Mouse (Mus musculus) heart, postnatal 36 days (tissue): Measurements from ENCODE around the gene Mycn. TPM values are rescaled to one million over a fixed set of nuclear protein-coding genes. Genes with fewer than 3 reads are reported as not detected.

Experiments used
- DNase-seq, 2 experiments: peaks; one replicate each; pipeline ENCODE4 v3.0.0; 2021 to 2022
- intact Hi-C: fragments of 180-260 bp; cut with DNase I; formaldehyde crosslinking; loops from one replicate; pipeline ENCODE4 v1.15.1; 2025
- total RNA-seq, 2 experiments: library from RNA; stranded (reverse); gene quantifications; 2 replicates each; pipeline ENCODE4 v1.2.3; 2021

The Mycn gene
- 1 to 10 TPM; 2.9 to 3.3 TPM for total RNA-seq

GRCm38 (mm10) chr12:12941661-12942363, at the start of gene Mycn:
Gene Mycn (minus strand): TSS chr12:12941914.
- intact Hi-C loops = loop anchor here (1.0 to 10.0 kb wide), 7 partner anchors 160 to 620 kb away; no protein-coding TSS in a partner anchor
- peak; percentile 68 to 80 for DNase-seq

- no peak for DNase-seq
- intact Hi-C loops = no loop called here
These were observed 45.7 kb upstream of the Mycn start for GRCm38 (mm10) chr12:12987376-12987775.

GRCm38 (mm10) chr12:12986612-12987206, 45.0 kb upstream of the Mycn start:
- no peak for DNase-seq
- intact Hi-C loops = no loop called here

GRCm38 (mm10) chr12:12983032-12983431, 41.3 kb upstream of the Mycn start:
- no peak for DNase-seq

GRCm38 (mm10) chr12:12975397-12975796, 33.7 kb upstream of the Mycn start:
- intact Hi-C loops = no loop called here
- peak; percentile 8 to 15 for DNase-seq

More at GRCm38 (mm10) chr12:12983032-12983431, 41.3 kb upstream of the Mycn start:
- intact Hi-C loops = no loop called here

- peak in 1 of 2 experiments; percentile 16 for DNase-seq
- intact Hi-C loops = no loop called here
These were observed 31.2 kb upstream of the Mycn start for GRCm38 (mm10) chr12:12972756-12973435.

GRCm38 (mm10) chr12:12967946-12968345, 26.2 kb upstream of the Mycn start:
- no peak for DNase-seq
- intact Hi-C loops = no loop called here

- no peak for DNase-seq
- intact Hi-C loops = no loop called here
These were observed 23.1 kb upstream of the Mycn start for GRCm38 (mm10) chr12:12964856-12965255.

GRCm38 (mm10) chr12:12947606-12948005, 5.9 kb upstream of the Mycn start:
- no peak for DNase-seq
- intact Hi-C loops = loop anchor here (10.0 kb wide), 1 partner anchor 167 kb away; no protein-coding TSS in a partner anchor

GRCm38 (mm10) chr12:12943288-12943687, 1.6 kb upstream of the Mycn start:
- DNase-seq = no peak
- intact Hi-C loops = loop anchor here (2.0 to 10.0 kb wide), 4 partner anchors 161 to 621 kb away; no protein-coding TSS in a partner anchor

- peak; percentile 84 to 86 for DNase-seq
- intact Hi-C loops = loop anchor here (1.0 to 10.0 kb wide), 7 partner anchors 160 to 620 kb away; no protein-coding TSS in a partner anchor
These were observed 793 bp upstream of the Mycn start for GRCm38 (mm10) chr12:12942364-12943050.

GRCm38 (mm10) chr12:12941129-12941504, 597 bp downstream of the Mycn start:
- intact Hi-C loops = loop anchor here (5.0 to 10.0 kb wide), 3 partner anchors 159 to 619 kb away; no protein-coding TSS in a partner anchor
- peak in 1 of 2 experiments; percentile 26 for DNase-seq

GRCm38 (mm10) chr12:12940466-12941128, 1.1 kb downstream of the Mycn start:
- peak in 1 of 2 experiments; percentile 14 for DNase-seq
- intact Hi-C loops = loop anchor here (5.0 to 10.0 kb wide), 3 partner anchors 158 to 618 kb away; no protein-coding TSS in a partner anchor

GRCm38 (mm10) chr12:12939581-12940465, 1.9 kb downstream of the Mycn start:
- intact Hi-C loops = loop anchor here (5.0 to 10.0 kb wide), 4 partner anchors 158 to 618 kb away; no protein-coding TSS in a partner anchor
- peak; percentile 28 to 34 for DNase-seq

GRCm38 (mm10) chr12:12938850-12939249, 2.9 kb downstream of the Mycn start:
- intact Hi-C loops = loop anchor here (5.0 kb wide), 1 partner anchor 257 kb away; no protein-coding TSS in a partner anchor
- peak; percentile 57 to 58 for DNase-seq

- intact Hi-C loops = loop anchor here (5.0 kb wide), 1 partner anchor 256 kb away; no protein-coding TSS in a partner anchor
These were observed 3.4 kb downstream of the Mycn start for GRCm38 (mm10) chr12:12938361-12938760.

GRCm38 (mm10) chr12:12937746-12938145, 4.0 kb downstream of the Mycn start:
- intact Hi-C loops = loop anchor here (5.0 kb wide), 1 partner anchor 255 kb away; no protein-coding TSS in a partner anchor
- no peak for DNase-seq

More at GRCm38 (mm10) chr12:12938361-12938760, 3.4 kb downstream of the Mycn start:
- peak; percentile 59 to 74 for DNase-seq

- no peak for DNase-seq
- intact Hi-C loops = loop anchor here (5.0 kb wide), 1 partner anchor 255 kb away; no protein-coding TSS in a partner anchor
These were observed 4.6 kb downstream of the Mycn start for GRCm38 (mm10) chr12:12937088-12937487.
